8 mouse cellular contexts compared by ENCODE assay signal in the genomic region with DNA sequence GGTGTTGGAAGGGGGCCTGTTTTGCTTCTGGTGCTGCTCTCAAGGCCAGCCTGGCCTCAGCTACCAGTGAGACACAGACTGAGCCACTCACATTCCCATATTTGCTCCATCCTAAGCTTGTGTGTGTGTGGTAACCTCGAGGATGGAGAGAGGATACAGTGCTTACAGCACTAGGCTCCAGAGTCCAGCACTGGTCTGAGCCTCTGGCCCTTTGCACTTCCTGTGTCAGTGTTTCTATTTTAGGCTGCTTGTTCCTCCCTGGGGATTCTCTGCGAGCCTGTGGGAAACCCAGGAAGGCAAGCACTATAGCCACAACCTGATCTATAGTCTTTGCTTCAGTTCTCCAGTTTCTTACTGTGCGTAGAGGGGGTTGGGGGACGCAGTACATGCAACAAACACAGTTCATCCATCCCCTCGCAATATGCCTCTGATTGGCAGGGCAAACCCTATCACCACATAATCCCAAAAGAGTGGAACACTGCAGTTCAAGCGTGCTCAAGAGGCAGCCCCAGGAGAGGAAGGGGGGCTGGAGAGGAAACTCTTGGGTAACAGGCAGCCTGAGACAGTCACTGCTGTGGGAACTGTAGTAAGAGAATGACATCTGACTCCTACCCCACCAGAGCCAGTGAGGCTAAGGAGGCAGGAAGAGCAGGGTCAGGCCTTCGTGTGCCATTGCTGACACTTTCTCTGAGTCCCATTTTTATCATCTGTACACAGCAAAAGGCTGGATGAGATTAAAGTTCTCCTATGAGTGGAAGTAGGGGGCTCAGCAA. TPM values are rescaled to one million over a fixed set of nuclear protein-coding genes. Genes with fewer than 3 reads are reported as not detected.
DNase-seq lines count a peak whose midpoint lies in the region; ATAC-seq lines count a peak whose summit lies in the region.

No protein-coding gene starts in this region.

- peak; percentile 24 for DNase-seq in gastrocnemius, postnatal 14 days
- no peak for DNase-seq in gastrocnemius, postnatal 36 days
- peak; percentile 41 for DNase-seq in heart, adult 8-10 months (ENCODE audit: low spot score)
- peak; percentile 51 for DNase-seq in kidney, postnatal 14 days
- DNase-seq in urinary bladder, postnatal 14 days (ENCODE audit: low spot score), result no peak
- DNase-seq in spleen, postnatal 36 days (ENCODE audit: low spot score in 2 of 2), result no peak
- DNase-seq in thymus, postnatal 10 days (ENCODE audit: low spot score in 2 of 2), result no peak

- ATAC-seq in megakaryocyte progenitor cell, adult 5-6 weeks (replicated peaks; ENCODE audit: poor library complexity), result peak; percentile 88

- intact Hi-C loops in gastrocnemius, postnatal 14 days (cut with DNase I; ENCODE audit: low total_unique reads), result no loop called here
- intact Hi-C loops in gastrocnemius, postnatal 36 days (cut with DNase I), result no loop called here

RNA-seq across cellular contexts. Expression of gene Brd3, which starts 3.2 kb away (rescaled TPM):
- total RNA-seq in gastrocnemius, postnatal 14 days (2021), result 10 to 100 TPM; 23.7 to 35.2 TPM
- 10 to 100 TPM; 18.7 to 19.5 TPM for total RNA-seq in gastrocnemius, postnatal 36 days (2021)
- total RNA-seq in heart, adult 8-10 months (2022), result 10 to 100 TPM; 27.4 to 28.6 (median 28.3) TPM
- total RNA-seq in megakaryocyte progenitor cell, adult 5-6 weeks (2015), result 52.4 and 54.7 TPM in 2 replicates
- 26.7 and 29.4 TPM in 2 replicates for total RNA-seq in megakaryocyte progenitor cell, adult 5-6 weeks (2017)

RNA-seq across cellular contexts. Expression of gene Wdr5, which starts 10.7 kb away (rescaled TPM):
- total RNA-seq in gastrocnemius, postnatal 14 days (2021), result 10 to 100 TPM; 17.5 to 20.9 TPM
- total RNA-seq in gastrocnemius, postnatal 36 days (2021), result 10 to 100 TPM; 14.5 to 16.8 TPM
- total RNA-seq in heart, adult 8-10 months (2022), result 10 to 100 TPM; 22.0 to 25.5 (median 23.5) TPM
- 36.7 and 37.2 TPM in 2 replicates for total RNA-seq in megakaryocyte progenitor cell, adult 5-6 weeks (2015)
- 85.6 and 87.3 TPM in 2 replicates for total RNA-seq in megakaryocyte progenitor cell, adult 5-6 weeks (2017)

Comparison
In these comparisons a context has a peak if more than half of its experiments do, and no peak if none do; other contexts are left out.
1. DNase-seq: peak in gastrocnemius, postnatal 14 days (single experiment), heart, adult 8-10 months (single experiment) and kidney, postnatal 14 days (single experiment); none in gastrocnemius, postnatal 36 days (0 of 2), urinary bladder, postnatal 14 days (single experiment), spleen, postnatal 36 days (0 of 2) and thymus, postnatal 10 days (0 of 2).